13 mouse cellular contexts compared by ENCODE assay signal in the genomic region with DNA sequence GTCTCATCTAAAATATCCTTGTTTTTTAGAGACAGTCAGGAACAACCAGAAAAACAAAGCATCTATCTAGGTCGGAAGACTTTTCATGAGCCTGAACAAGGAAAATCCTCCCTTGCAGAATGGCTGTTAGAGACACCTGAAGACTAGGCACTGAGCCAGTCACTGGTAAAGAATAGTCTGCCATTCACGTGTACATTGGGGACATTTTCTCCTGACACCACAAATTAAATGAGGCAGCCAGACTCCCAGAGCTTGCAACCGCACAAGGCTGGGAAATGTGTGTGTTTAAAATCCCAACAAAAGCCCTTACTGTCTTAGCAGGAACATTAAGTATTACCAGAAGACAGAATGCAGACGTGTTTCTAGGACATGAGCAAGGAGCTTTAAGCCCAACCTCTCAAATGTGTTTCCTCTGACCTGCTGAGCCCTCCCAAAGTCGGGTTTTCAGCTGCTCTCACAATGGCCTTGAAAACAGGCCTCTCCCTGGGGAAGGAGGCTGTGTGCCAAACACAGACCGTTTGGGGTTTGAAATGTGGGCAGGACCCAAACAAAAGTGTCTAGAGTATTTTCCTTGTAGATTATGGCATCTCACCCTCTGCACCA. TPM values are rescaled to one million over a fixed set of nuclear protein-coding genes. Genes with fewer than 3 reads are reported as not detected.
DNase-seq lines count a peak whose midpoint lies in the region; ATAC-seq lines count a peak whose summit lies in the region.
"Had no signal": no experiment of that assay in that cellular context is flagged by ENCODE, and none has a peak within 500 bp of the region (broad histone marks: within the 10 kb centered on the region; RNA-seq: fewer than 3 reads in every experiment).

No protein-coding gene starts in this region.

- no peaks in the 10 kb centered on the region for H3K27me3 ChIP-seq in heart, embryonic 16.5 days (ENCODE audit: control insufficient read depth, insufficient read depth, low read length)
- no peaks in the 10 kb centered on the region for H3K27me3 ChIP-seq in neural tube, embryonic 15.5 days (replicated peaks)
- H3K27me3 ChIP-seq: limb, embryonic 13.5 days; lung, embryonic 15.5 days had no signal

- no peak overlapping the region for H3K27ac ChIP-seq in heart, embryonic 16.5 days (ENCODE audit: low read length)
- H3K27ac ChIP-seq in neural tube, embryonic 15.5 days (replicated peaks): peak overlapping the region; percentile 51; the same call in 1 of the 2 replicates
- H3K27ac ChIP-seq: limb, embryonic 13.5 days; lung, embryonic 15.5 days had no signal

- 28% methylated on average over 6 of the region's 6 CpGs for WGBS in heart, embryonic 16.5 days
- WGBS in neural tube, embryonic 15.5 days: 21% methylated on average over 6 of the region's 6 CpGs

- no peak for ATAC-seq in heart, embryonic 16.5 days (replicated peaks; ENCODE audit: extremely low read depth, insufficient read depth, low FRiP score)
- no peak for ATAC-seq in neural tube, embryonic 15.5 days (ENCODE audit: low FRiP score)

- intact Hi-C loops in heart, postnatal 14 days (cut with DNase I): no loop called here

- no peak overlapping the region for H3K4me3 ChIP-seq in heart, embryonic 16.5 days (ENCODE audit: low read length)
- H3K4me3 ChIP-seq in neural tube, embryonic 15.5 days (replicated peaks): no peak overlapping the region
- H3K4me3 ChIP-seq: erythroblast, embryonic 14.5 days; limb, embryonic 13.5 days; lung, embryonic 15.5 days had no signal

- H3K9ac ChIP-seq in heart, embryonic 16.5 days (ENCODE audit: low read length): peak overlapping the region; percentile 15; the same call in 1 of the 2 replicates
- H3K9ac ChIP-seq in neural tube, embryonic 15.5 days (replicated peaks): no peak overlapping the region
- H3K9ac ChIP-seq: limb, embryonic 13.5 days; lung, embryonic 15.5 days had no signal

- DNase-seq in heart, postnatal 14 days: no peak
- DNase-seq in neural tube, embryonic 10.5 days (ENCODE audit: extremely low spot score, low spot score): no peak
- DNase-seq in embryo, embryonic 10.5 days (ENCODE audit: low spot score): peak; percentile 14
- DNase-seq in testis, postnatal 14 days (ENCODE audit: low spot score): peak; percentile 32
- no peak for DNase-seq in frontal cortex, postnatal 25 days (ENCODE audit: low spot score in 2 of 2)
- DNase-seq: cerebellum, adult 11-12 months; kidney, adult 11 months; layer of hippocampus, adult 9-11 months had no signal

- peaks cover 6% of the 10 kb centered on the region for H3K4me1 ChIP-seq in heart, embryonic 16.5 days (ENCODE audit: control insufficient read depth, insufficient read depth, low read length)
- H3K4me1 ChIP-seq in neural tube, embryonic 15.5 days: peaks cover 7% of the 10 kb centered on the region
- H3K4me1 ChIP-seq: lung, embryonic 15.5 days had no signal

- H3K4me2 ChIP-seq in heart, embryonic 16.5 days (ENCODE audit: low read depth, low read length): no peak overlapping the region
- H3K4me2 ChIP-seq in neural tube, embryonic 15.5 days: no peak overlapping the region
- H3K4me2 ChIP-seq: limb, embryonic 13.5 days; lung, embryonic 15.5 days had no signal

- no peaks in the 10 kb centered on the region for H3K36me3 ChIP-seq in heart, embryonic 16.5 days (ENCODE audit: control insufficient read depth, insufficient read depth)
- H3K36me3 ChIP-seq in neural tube, embryonic 15.5 days: no peaks in the 10 kb centered on the region
- H3K36me3 ChIP-seq: limb, embryonic 13.5 days; lung, embryonic 15.5 days had no signal

- H3K9me3 ChIP-seq in heart, embryonic 16.5 days (replicated peaks; ENCODE audit: control insufficient read depth, low read length): no peaks in the 10 kb centered on the region
- no peaks in the 10 kb centered on the region for H3K9me3 ChIP-seq in neural tube, embryonic 15.5 days (replicated peaks)
- H3K9me3 ChIP-seq: limb, embryonic 13.5 days; lung, embryonic 15.5 days had no signal

RNA-seq across cellular contexts. Expression of a gene that starts 33.7 kb away (rescaled TPM):
- 1.4 and 1.6 TPM in 2 replicates for polyA plus RNA-seq in heart, embryonic 16.5 days (2015; fragmentation: Nextera tagmentation; extraction: Ambion mirVana)
- total RNA-seq in heart, postnatal 14 days (2021): under 1 TPM; 0.44 to 0.50 TPM
- polyA plus RNA-seq in neural tube, embryonic 15.5 days (2015; fragmentation: Nextera tagmentation; extraction: Ambion mirVana): 5.9 and 6.6 TPM in 2 replicates
- polyA plus RNA-seq: erythroblast, embryonic 14.5 days had no signal

Comparison
In these comparisons a context has a peak if more than half of its experiments do, and no peak if none do; other contexts are left out.
1. DNase-seq: peak in embryo, embryonic 10.5 days (single experiment) and testis, postnatal 14 days (single experiment); none in heart, postnatal 14 days (0 of 2), neural tube, embryonic 10.5 days (single experiment) and frontal cortex, postnatal 25 days (0 of 2).